Mouse (Mus musculus) left cerebral cortex, adult 11 months (tissue): ENCODE measurements around the gene Crybg2.

Experiments
- DNase-seq: peaks from one replicate; pipeline ENCODE4 v3.0.0; 2022; ENCODE audit warnings: low spot score

Gene Crybg2

DNA sequence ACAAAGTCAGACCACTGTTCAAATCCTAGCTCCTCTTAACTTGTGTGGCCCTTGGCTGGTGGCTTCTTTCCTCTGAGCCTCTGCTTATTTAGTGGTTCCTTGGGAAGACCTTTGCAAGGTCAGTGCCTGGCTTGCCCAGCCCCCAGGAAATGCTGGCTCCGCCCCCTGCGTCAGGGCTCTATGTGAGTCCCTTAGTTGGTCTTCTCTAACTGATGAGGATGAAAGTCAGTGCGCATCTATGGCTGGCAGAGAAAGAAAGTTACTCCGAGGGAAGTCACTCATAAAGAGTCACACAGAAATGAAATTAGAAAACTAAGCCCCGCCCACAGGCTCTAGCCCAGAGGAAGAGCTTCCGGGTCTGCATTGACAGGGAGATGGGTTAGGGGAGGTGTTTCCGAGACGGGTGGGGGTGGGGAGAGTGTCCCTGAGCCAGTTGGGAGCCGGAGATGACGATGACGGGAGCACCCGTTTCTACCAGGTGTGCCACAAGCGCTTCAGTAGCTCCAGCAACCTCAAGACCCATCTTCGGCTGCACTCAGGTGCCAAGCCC lies 2.4 kb upstream of the Crybg2 start:
- no peak for DNase-seq

DNA sequence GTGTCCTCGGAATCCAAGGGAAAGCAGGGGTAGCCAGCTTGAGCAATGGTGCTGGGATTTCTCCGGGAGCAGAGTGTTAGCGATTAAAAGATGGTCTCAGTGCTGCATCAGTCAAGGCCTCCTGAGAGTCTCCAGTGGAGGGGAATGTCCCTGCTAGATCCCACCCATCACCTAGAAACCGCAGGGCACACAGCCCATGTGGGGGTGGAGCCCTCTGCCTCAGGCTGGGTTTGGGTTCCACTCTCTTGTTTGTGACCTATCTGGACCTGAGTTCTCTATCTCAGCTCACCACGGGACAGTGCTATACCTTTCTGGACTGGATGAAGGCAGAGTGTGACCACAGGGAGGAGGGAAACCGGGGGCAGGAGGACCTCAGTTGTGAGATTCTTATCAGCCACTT lies 1.7 kb upstream of the Crybg2 start:
- DNase-seq: no peak

DNA sequence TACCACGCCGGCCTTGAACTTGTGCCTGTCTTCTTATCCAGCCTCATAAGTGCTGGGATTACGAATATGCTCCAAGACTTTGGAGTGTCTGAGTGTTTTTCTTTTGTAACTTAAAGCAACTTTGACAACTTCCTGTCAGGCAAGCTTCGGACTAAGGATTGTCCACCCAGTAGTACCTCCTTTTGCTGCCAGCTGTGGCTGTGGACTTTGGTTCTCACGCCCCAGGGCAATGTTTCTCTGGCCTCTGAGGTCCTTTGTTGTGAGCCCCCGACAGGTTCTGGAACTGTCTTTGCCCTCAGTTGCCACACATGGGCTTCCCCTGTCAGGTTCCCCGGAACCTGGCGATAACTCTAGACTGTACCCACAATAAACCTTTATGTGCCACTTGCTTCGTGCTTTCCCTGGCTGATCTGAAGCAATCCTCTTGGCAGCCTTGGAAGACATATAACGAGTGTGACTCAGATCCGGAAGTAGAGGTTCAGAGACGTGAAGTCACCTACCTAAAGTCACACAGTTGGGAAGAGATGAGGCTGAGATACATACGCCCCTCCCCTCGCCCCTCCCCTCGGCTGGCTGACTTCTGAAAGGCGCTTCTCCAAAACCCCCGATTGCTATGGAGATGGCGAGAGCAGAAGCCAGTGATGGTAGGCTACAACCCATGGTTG lies 683 bp downstream of the Crybg2 start:
- DNase-seq: no peak

DNA sequence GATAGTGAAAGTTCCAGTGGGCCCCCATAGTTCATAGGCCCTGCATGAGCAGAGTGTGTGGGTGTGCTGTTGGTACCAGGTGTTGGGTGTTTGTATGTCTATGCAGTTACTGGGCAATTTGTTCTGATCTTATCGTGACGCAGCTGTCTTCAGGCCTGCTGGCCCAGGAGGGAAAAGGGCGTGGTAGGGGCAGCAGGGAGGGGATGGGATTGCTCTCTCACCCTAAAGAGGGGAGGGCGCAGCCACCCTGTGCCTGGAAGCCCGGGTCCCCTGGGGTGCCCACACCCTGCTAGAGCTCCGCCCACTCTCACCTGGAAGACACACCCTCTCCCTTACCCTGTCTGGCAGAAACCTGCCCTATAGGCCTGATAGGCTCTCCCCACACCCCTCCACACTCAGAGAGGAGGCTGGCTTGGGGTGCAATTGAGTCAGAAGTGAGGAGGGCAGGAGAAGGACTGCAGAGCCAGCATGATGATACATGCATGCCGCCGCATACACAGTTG lies 1.4 kb downstream of the Crybg2 start:
- DNase-seq: no peak

DNA sequence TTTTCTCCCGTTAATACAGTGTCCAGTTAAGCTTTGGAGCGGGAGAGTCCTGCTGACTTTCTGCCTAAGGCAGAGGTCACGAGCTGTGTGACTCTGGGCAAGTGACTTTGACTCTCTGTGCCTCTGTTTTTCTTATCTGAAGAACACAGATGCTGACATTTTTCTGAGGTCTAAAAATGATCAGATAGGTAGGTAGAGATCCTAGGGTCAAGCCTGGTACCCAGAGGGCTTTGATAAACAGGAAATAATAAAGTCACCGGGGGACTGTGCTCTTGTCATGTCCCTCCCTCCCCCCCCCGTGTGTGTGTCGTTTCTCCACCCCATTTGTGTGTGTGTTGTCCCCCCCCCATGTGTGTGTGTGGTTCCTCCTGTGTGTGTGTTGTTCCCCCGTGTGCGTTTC lies 1.9 kb downstream of the Crybg2 start:
- no peak for DNase-seq

DNA sequence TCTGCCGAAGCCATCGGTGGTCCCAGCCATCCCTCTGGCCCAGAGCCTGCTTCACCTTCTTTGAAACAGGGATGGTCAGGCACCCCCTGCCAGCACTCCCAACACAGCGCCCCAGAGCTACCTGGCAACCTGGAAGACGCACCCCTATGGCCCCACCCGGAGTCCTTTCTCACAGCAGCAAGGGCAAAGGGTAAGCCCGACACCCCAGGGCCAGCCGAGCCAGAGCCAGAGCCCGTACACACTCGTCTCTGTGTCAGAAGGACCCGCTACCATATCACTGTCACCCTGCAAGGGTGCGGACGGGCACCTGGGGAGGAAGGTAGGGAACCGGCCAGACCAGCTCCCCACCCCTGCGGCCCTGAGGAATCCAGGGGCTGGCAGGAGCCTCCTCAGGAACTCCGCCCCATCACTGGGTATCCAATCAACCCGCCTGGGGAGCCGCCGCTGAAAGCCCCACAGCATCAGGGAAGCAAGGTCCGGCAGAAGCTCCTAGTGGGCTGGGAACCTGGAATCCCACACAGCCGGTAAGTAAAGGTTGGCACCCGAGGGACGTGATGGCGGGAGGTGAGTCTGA lies 4.9 kb downstream of the Crybg2 start:
- DNase-seq: no peak

DNA sequence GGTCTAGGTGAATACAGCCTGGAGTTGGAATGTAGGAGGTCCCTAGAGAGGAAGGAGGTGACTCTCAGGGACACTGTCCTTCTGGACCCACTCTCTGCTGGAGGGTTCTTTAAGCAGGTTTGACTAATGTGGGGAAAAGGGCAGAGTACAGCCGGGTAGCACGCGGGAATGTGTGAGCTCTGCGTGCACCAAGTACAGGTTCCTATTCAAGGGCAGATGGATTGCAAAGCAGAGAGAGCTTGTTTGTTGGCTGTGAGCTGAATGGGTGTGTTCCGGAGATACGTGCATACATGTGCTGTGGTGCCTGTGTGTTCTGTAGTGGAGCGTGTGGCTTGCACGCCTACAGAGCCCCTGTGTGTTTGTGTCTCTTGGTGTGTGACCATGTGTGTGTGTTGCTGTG lies 6.8 kb downstream of the Crybg2 start:
- DNase-seq: no peak

DNA sequence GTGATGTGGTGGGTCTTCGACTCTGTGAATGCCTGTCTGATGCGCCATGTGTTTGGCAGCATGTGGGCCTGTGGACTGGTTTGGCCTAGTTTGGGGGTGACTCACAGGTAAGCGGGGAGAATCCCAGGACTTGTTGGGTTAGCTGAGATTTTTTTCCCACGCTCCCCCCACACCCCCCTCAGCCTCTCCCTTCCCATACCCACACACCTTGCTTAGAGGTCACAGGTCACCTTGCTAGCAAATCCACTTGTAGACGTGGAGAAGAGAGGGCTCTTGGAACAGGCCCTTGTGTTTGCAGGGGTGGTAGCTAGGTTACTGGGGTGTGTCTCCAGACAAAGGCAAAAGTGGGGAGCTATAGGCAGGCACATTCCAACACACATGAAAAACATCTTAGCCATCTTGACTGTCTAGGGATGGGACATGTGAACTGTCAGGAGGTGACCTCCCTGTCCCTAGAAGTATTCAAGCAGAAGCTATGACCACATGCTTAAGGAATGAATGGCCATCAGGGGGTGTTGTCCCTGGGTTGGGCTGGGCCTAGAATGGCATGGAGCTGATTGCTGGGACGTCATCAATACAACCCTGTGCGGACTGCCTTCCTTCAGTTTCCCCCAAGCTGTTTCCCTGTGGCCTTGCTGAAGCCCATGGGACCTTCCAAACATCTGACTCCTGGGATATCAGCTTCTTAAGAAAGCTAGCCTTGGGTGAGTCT lies 7.4 kb downstream of the Crybg2 start:
- no peak for DNase-seq

DNA sequence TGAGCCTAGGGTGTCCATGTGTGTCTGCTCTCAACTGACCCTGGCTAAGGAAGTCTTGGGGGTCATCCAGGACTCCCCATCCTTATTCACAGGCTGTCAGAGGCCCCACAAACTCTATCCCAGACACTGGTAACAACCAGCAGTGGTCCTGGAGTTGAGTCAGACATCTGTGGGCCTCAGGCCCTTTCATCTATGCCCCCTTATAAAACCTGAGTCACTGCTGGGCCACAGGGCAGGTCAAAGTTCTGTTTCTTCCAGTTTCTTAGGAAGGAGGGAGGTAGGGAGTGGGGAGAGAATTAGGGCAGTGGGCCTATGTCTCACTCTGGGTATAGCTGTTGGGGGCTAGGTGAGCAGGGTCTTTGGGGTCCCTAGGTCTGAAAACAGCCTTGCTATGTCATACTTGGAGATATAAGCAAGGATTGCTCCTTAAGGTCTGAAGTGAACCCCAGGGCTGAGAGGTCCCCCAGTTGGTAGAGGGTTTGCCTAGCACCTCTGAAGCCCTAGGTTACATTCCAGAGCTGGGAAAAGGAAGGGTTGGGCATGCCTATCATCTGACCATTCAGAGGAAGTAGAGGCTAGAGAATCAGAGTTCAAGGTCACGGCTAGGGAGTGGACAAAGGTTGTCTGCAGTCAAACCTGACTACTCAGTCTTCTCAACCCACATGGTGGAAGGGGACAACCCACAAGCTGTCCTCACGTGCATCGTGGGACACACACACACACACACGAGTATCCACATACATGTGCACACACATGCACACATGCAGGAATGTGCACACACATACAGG lies 8.4 kb downstream of the Crybg2 start:
- no peak for DNase-seq

DNA sequence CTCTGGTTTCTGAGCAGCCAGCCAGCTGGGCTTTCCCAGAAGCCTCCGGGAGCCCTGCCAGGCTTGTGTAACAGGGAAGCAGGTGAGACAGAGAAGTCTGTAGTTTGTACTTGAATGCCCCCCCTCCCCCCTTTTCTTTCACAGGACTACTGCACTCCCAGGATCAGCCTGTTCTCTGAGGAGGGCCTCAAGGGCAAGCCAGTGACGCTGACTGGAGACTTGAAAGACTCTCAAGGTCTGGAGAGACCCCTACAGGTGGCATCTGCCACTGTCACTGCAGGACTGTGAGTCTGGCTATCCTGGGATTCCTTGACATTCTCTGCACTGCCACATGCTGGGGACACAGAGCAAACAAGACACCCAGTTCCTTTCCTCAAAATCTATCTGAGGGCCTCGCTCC lies 18.1 kb downstream of the Crybg2 start:
- DNase-seq: peak; percentile 49

DNA sequence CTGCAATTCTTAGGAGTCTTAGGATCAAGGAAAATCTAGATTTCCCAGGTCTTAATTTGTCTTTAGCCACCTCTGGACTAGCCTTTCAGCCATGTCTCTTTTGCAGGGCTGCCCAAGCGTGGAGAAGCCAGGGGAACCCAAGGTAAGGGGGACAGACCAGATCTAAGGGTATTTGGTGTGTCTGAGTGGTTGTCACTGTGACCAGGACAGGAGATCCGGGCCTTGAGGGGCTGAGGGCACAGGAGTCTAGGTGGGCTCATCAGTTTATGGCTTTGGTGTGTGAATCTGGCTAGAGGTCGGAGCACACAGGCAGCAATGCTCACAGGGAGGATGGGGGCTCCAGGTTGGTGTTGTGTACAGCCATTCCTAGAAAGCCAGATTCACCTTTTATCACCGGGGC lies 20.1 kb downstream of the Crybg2 start:
- DNase-seq: no peak

DNA sequence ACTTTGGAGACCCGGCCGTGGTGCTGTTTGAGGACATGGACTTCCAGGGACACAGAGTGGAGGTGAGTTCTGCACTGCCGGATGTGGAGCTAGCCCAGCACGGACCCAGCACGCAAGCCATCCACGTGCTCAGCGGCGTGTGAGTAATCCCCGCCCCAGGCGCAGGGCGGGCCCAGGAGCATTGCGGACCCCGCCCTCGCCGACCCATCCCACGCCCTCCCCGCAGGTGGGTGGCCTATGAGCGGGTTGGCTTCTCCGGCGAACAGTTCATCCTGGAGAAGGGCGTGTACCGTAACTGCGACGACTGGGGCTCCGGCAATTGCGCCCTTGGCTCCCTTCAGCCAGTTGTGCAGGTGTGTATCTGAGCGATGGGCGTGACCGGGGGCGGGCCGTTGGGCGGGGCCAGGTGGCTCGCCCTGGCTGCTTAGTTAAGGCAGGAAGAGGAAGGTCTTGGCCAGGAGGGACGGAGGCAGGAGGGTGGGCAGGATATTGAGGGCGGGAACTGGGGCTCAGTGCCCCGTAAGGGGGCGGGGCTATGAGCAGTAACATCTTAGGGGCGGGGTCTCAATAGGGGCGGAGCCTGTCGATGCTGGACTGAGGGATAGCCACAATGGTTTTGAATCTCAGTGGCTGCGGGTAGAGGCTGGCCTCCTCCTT lies 21.2 kb downstream of the Crybg2 start:
- DNase-seq: peak; percentile 42

DNA sequence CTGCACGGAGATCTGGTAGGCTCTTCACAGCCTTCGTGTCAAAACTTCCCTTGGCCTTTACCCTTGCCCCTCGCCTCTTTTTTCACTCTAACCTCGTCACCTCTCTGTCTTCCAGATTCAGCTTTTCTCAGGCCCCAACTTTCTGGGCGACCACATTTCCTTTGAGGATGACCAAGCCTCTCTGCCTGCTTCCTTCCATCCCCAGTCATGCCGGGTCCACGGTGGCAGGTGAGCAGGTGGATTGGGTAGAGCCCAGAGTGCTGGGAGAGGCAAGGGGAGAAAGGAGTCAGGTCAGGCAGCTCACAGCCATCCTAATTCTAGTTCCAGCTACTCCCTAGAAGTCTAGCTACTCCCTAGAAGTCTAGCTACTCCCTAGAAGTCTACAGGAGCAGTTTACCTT lies 21.8 kb downstream of the Crybg2 start:
- no peak for DNase-seq

DNA sequence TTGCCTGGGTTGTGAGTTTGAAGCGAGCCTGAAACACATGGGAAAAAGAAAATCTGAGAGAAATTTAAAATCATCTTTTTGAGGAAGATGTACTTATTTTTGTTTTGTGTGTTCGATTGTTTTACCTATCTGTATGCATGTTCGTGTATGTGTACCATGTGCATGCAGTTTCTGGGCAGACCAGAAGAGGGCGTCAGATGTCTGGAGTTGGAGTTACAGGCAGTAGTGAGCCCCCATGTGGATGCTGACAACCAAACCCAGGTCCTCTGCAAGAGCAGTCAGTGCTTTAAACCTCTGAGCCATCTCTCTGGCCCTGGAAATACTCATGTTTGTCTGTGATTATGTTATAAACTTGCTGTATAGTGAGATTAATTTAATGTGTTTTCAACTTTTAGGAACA lies 24.4 kb downstream of the Crybg2 start:
- no peak for DNase-seq

DNA sequence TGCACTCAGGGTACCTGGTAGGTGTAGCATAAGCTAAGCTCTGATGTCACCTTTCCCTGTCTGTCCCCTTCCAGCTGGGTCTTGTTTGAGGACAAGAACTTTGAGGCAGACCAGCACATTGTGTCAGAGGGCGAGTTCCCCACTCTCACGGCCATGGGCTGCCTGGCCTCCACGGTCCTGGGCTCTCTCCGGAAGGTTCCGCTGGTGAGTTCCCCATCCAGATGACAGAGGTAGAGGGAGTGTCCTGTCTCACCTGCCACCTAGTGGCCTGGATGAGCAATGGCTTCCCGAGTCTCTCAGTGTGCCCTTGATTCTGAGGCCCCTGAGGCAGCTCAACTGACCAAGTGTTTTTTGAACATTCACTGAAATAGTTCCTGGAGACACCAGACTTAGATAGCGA lies 26.8 kb downstream of the Crybg2 start:
- no peak for DNase-seq

DNA sequence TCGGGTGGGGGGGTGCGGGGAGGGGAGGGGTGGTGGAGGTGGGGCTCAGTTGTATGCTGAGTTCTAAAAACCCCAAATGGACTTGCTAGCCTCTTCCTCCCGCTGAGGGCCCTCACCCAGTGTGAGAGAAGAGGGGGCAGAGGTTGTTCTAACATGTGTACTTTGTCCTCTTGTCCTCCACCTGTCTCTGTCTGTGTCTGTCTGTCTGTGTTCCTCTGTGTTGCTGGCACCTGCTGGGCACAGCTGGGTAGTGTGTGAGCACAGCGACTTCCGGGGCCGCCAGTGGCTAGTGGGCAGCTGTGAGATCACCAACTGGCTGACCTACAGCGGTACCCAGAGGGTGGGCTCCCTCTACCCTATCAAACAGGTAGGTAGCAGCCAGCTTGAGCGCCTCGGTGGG lies 28.4 kb downstream of the Crybg2 start:
- DNase-seq: no peak

DNA sequence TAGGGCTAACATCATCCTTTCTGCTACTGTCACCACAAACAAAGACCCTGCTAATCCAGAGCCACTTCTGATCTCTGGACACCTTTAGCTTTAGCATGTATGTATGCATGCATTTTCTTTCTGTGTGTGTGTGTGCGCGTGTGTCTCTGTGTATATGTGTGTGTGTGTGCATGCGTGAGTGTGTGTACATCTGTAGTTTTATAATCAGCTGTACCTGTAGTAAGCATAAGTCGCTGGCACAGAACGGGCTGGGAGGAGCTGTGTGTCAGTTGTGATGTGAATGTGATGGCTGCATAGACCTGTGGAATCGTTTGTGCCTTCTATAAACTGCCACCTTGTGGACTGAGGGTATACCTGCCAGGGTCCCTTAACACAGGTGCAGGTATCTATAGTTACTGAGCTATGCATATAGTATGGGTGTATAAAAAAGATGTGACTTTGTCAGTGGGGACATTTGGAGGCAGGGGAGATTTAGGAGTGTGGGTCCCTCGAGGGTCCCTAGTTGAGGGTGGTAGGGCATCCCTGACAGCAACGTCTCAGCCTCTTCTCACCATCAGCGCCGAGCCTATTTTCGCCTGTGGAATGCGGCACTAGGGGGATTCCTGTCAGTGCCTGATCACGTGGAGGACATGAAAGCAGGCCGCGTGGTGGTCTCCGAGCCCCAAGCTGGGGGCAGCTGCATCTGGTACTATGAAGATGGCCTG lies 30.1 kb downstream of the Crybg2 start:
- DNase-seq: no peak

DNA sequence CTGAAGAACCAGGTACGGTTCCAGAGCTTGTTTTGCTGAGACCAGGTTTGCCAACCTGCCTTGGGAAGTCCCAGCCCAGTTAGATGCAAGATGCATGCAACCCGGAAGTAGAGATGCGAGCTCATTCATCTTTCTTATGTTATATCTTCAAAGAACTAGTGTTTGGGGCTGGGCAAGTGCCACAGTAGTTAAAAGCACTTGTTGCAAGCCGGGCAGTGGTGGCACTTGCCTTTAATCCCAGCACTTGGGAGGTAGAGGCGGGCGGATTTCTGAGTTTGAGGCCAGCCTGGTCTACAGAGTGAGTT lies 30.6 kb downstream of the Crybg2 start:
- no peak for DNase-seq

DNA sequence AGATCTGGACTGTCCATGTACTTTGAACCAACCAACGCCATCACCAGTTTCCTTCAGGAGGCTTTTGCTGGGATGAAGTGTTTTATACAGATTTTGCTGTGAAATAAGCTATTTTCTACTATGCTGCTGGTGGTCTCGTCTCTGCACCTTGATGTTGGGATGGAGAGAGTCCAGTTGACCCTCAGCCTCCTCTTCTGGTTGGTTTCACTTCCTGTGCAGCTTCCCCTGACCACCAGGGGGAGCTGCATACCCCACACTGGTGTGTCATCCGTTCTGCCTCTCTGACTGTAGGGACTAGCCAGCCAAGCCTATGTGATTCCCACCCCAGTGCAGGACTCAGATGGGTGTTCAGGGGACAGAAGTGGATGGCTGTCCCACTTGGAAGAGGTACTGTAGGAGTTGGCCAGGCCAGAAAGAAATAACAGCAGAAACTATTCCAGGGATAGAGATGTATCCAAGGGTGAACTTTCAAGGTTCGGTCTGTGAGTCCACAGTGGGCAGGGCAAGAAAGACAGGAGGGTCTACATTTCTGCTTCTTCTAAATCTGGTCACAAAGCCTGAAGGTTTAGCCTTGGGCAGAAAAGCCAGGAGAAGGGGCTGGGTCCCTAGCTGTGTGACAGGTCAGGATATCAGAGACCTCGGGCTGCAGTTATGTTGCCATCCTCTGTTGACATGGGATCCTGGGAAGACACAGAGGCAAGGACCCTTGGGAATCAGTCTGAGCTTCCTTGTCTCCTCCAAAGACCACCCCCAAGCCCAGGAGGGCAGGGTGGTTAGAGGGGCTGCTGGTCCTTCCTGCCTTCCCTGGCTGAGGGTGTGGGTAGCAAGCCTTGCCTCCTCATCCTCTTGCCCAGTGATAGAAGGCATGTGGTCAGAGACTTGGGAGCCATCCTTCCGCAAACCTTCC lies 32.0 kb downstream of the Crybg2 start:
- peak; percentile 32 for DNase-seq

DNA sequence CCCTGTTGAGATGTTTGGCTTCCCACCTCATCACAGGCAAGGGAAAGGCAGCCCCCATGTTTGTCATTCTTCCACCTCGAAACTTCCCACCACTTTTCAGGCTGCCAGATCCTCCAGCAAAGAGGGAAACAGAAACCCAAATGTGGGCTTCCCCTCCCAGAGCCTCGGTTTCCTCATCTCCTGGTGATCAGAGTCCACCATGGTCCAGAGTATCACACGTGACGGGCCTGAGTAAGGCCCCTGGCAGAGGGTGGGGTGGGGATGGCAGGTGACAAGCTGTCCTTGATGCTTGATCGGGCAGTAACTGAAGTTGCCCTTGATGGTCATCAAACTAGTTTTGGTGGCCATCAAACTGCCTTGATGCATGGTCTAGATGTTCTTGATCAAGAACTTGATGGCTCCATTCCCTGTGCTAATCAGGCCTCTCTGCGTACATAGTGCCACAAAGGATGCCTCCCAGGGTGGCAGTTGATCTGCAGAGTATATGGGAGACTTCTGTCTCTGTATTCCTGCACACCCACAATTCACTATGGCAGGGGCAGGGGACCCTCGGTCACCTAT lies 33.5 kb downstream of the Crybg2 start:
- no peak for DNase-seq
